Mouse (Mus musculus): ENCODE measurements around the gene Uqcc2. TPM values are rescaled to one million over a fixed set of nuclear protein-coding genes. Genes with fewer than 3 reads are reported as not detected.

The Uqcc2 gene
- polyA plus RNA-seq, 1 experiment from 2014 or later, result 353 TPM

- no peak overlapping the region for H3K27ac ChIP-seq (ENCODE audit: low read depth)
- H3K9ac ChIP-seq (ENCODE audit: low read length), result no peak overlapping the region
- no peak overlapping the region for H3K4me2 ChIP-seq (ENCODE audit: low read length)
- peaks cover 29% of the 10 kb centered on the region for H3K4me1 ChIP-seq (replicated peaks; ENCODE audit: control insufficient read depth, insufficient read depth, low read length)
- 32% methylated on average over 12 of the region's 12 CpGs for WGBS
- H3K27me3 ChIP-seq (replicated peaks; ENCODE audit: control insufficient read depth, insufficient read depth, low read length), result no peaks in the 10 kb centered on the region
- DNase-seq (ENCODE audit: low spot score), result peak; percentile 90
- ATAC-seq (replicated peaks; ENCODE audit: low FRiP score, low TSS enrichment, low read depth), result peak; percentile 40; the same call in 1 of the 2 replicates
- H3K4me3 ChIP-seq (ENCODE audit: low read depth, low read length), result no peak overlapping the region
- no peaks in the 10 kb centered on the region for H3K9me3 ChIP-seq (ENCODE audit: control insufficient read depth, low read length)
- H3K36me3 ChIP-seq (ENCODE audit: control insufficient read depth, insufficient read depth, low read length), result peaks cover 47% of the 10 kb centered on the region
Measured at GRCm38 (mm10) chr17:27125185-27125584, 8.5 kb downstream of the Uqcc2 start.

GRCm38 (mm10) chr17:27123813-27124375 lies 9.8 kb downstream of the Uqcc2 start:
- DNase-seq (ENCODE audit: low spot score), result no peak
- no peak overlapping the region for H3K27ac ChIP-seq (ENCODE audit: low read depth)
- no peaks in the 10 kb centered on the region for H3K9me3 ChIP-seq (ENCODE audit: control insufficient read depth, low read length)
- no peak overlapping the region for H3K4me2 ChIP-seq (ENCODE audit: low read length)
- ATAC-seq (replicated peaks; ENCODE audit: low FRiP score, low TSS enrichment, low read depth), result no peak
- H3K4me1 ChIP-seq (replicated peaks; ENCODE audit: control insufficient read depth, insufficient read depth, low read length), result peaks cover 31% of the 10 kb centered on the region
- WGBS, result 91% methylated on average over 7 of the region's 7 CpGs
- H3K27me3 ChIP-seq (replicated peaks; ENCODE audit: control insufficient read depth, insufficient read depth, low read length), result no peaks in the 10 kb centered on the region
- peaks cover 51% of the 10 kb centered on the region for H3K36me3 ChIP-seq (ENCODE audit: control insufficient read depth, insufficient read depth, low read length)
- no peak overlapping the region for H3K4me3 ChIP-seq (ENCODE audit: low read depth, low read length)
- H3K9ac ChIP-seq (ENCODE audit: low read length), result no peak overlapping the region

GRCm38 (mm10) chr17:27123103-27123502 lies 10.6 kb downstream of the Uqcc2 start:
- no peak overlapping the region for H3K9ac ChIP-seq (ENCODE audit: low read length)
- peaks cover 51% of the 10 kb centered on the region for H3K36me3 ChIP-seq (ENCODE audit: control insufficient read depth, insufficient read depth, low read length)
- H3K27me3 ChIP-seq (replicated peaks; ENCODE audit: control insufficient read depth, insufficient read depth, low read length), result no peaks in the 10 kb centered on the region
- no peak for DNase-seq (ENCODE audit: low spot score)
- no peak overlapping the region for H3K4me2 ChIP-seq (ENCODE audit: low read length)
- WGBS, result 93% methylated on average over 2 of the region's 2 CpGs
- H3K4me3 ChIP-seq (ENCODE audit: low read depth, low read length), result no peak overlapping the region
- no peak for ATAC-seq (replicated peaks; ENCODE audit: low FRiP score, low TSS enrichment, low read depth)
- H3K27ac ChIP-seq (ENCODE audit: low read depth), result no peak overlapping the region
- no peaks in the 10 kb centered on the region for H3K9me3 ChIP-seq (ENCODE audit: control insufficient read depth, low read length)
- H3K4me1 ChIP-seq (replicated peaks; ENCODE audit: control insufficient read depth, insufficient read depth, low read length), result peaks cover 31% of the 10 kb centered on the region

- DNase-seq (ENCODE audit: low spot score) (no peak), ATAC-seq (replicated peaks; ENCODE audit: low FRiP score, low TSS enrichment, low read depth) (no peak)
- Histone ChIP-seq H3K27ac (ENCODE audit: low read depth) (no peak overlapping the region), H3K36me3 (ENCODE audit: control insufficient read depth, insufficient read depth, low read length) (peaks cover 51% of the 10 kb centered on the region), H3K4me3 (ENCODE audit: low read depth, low read length) (no peak overlapping the region), H3K9ac (ENCODE audit: low read length) (no peak overlapping the region), H3K27me3 (replicated peaks; ENCODE audit: control insufficient read depth, insufficient read depth, low read length) (no peaks in the 10 kb centered on the region), H3K4me1 (replicated peaks; ENCODE audit: control insufficient read depth, insufficient read depth, low read length) (peaks cover 31% of the 10 kb centered on the region), H3K4me2 (ENCODE audit: low read length) (no peak overlapping the region), H3K9me3 (ENCODE audit: control insufficient read depth, low read length) (no peaks in the 10 kb centered on the region)
- WGBS, result 64% methylated on average over 11 of the region's 11 CpGs
Measured at GRCm38 (mm10) chr17:27122701-27123100, 11.0 kb downstream of the Uqcc2 start.

GRCm38 (mm10) chr17:27121781-27122180 lies 11.9 kb downstream of the Uqcc2 start:
- H3K27ac ChIP-seq (ENCODE audit: low read depth), result no peak overlapping the region
- no peak overlapping the region for H3K4me2 ChIP-seq (ENCODE audit: low read length)
- DNase-seq (ENCODE audit: low spot score) (no peak), ATAC-seq (replicated peaks; ENCODE audit: low FRiP score, low TSS enrichment, low read depth) (0 out of 2 replicates have a peak, but pooled peaks have one; percentile 48)
- no peak overlapping the region for H3K4me3 ChIP-seq (ENCODE audit: low read depth, low read length)
- WGBS, result 75% methylated on average over 7 of the region's 7 CpGs
- H3K9ac ChIP-seq (ENCODE audit: low read length), result no peak overlapping the region
- H3K4me1 ChIP-seq (replicated peaks; ENCODE audit: control insufficient read depth, insufficient read depth, low read length), result peaks cover 26% of the 10 kb centered on the region
- H3K36me3 ChIP-seq (ENCODE audit: control insufficient read depth, insufficient read depth, low read length), result peaks cover 49% of the 10 kb centered on the region
- no peaks in the 10 kb centered on the region for H3K9me3 ChIP-seq (ENCODE audit: control insufficient read depth, low read length)
- H3K27me3 ChIP-seq (replicated peaks; ENCODE audit: control insufficient read depth, insufficient read depth, low read length), result no peaks in the 10 kb centered on the region

- H3K9me3 ChIP-seq (ENCODE audit: control insufficient read depth, low read length), result no peaks in the 10 kb centered on the region
- H3K36me3 ChIP-seq (ENCODE audit: control insufficient read depth, insufficient read depth, low read length), result peaks cover 49% of the 10 kb centered on the region
- WGBS, result 44% methylated on average over 14 of the region's 14 CpGs
Measured at GRCm38 (mm10) chr17:27121266-27121665, 12.4 kb downstream of the Uqcc2 start.

GRCm38 (mm10) chr17:27120561-27121024 lies 13.1 kb downstream of the Uqcc2 start:
- H3K27me3 ChIP-seq (replicated peaks; ENCODE audit: control insufficient read depth, insufficient read depth, low read length), result no peaks in the 10 kb centered on the region
- H3K4me2 ChIP-seq (ENCODE audit: low read length), result no peak overlapping the region
- WGBS, result 18% methylated on average over 18 of the region's 18 CpGs
- DNase-seq (ENCODE audit: low spot score), result peak; percentile 86
- H3K4me1 ChIP-seq (replicated peaks; ENCODE audit: control insufficient read depth, insufficient read depth, low read length), result peaks cover 21% of the 10 kb centered on the region
- H3K9me3 ChIP-seq (ENCODE audit: control insufficient read depth, low read length), result no peaks in the 10 kb centered on the region
- no peak for ATAC-seq (replicated peaks; ENCODE audit: low FRiP score, low TSS enrichment, low read depth)
- no peak overlapping the region for H3K4me3 ChIP-seq (ENCODE audit: low read depth, low read length)
- no peak overlapping the region for H3K27ac ChIP-seq (ENCODE audit: low read depth)
- no peak overlapping the region for H3K9ac ChIP-seq (ENCODE audit: low read length)
- H3K36me3 ChIP-seq (ENCODE audit: control insufficient read depth, insufficient read depth, low read length), result peaks cover 45% of the 10 kb centered on the region

More at GRCm38 (mm10) chr17:27121266-27121665, 12.4 kb downstream of the Uqcc2 start:
- Histone ChIP-seq H3K9ac (ENCODE audit: low read length) (no peak overlapping the region), H3K4me1 (replicated peaks; ENCODE audit: control insufficient read depth, insufficient read depth, low read length) (peaks cover 21% of the 10 kb centered on the region), H3K27ac (ENCODE audit: low read depth) (0 out of 2 replicates have a peak overlapping the region, but pooled peaks have one; percentile 22), H3K4me2 (ENCODE audit: low read length) (no peak overlapping the region), H3K4me3 (ENCODE audit: low read depth, low read length) (no peak overlapping the region), H3K27me3 (replicated peaks; ENCODE audit: control insufficient read depth, insufficient read depth, low read length) (no peaks in the 10 kb centered on the region)
- DNase-seq (ENCODE audit: low spot score) (no peak), ATAC-seq (replicated peaks; ENCODE audit: low FRiP score, low TSS enrichment, low read depth) (no peak)

- no peak overlapping the region for H3K27ac ChIP-seq (ENCODE audit: low read depth)
- ATAC-seq (replicated peaks; ENCODE audit: low FRiP score, low TSS enrichment, low read depth) (no peak), DNase-seq (ENCODE audit: low spot score) (no peak)
- no peaks in the 10 kb centered on the region for H3K27me3 ChIP-seq (replicated peaks; ENCODE audit: control insufficient read depth, insufficient read depth, low read length)
- WGBS, result 66% methylated on average over 8 of the region's 8 CpGs
- H3K9ac ChIP-seq (ENCODE audit: low read length), result no peak overlapping the region
- peaks cover 21% of the 10 kb centered on the region for H3K4me1 ChIP-seq (replicated peaks; ENCODE audit: control insufficient read depth, insufficient read depth, low read length)
- no peak overlapping the region for H3K4me2 ChIP-seq (ENCODE audit: low read length)
- H3K36me3 ChIP-seq (ENCODE audit: control insufficient read depth, insufficient read depth, low read length), result peaks cover 40% of the 10 kb centered on the region
- H3K4me3 ChIP-seq (ENCODE audit: low read depth, low read length), result no peak overlapping the region
- no peaks in the 10 kb centered on the region for H3K9me3 ChIP-seq (ENCODE audit: control insufficient read depth, low read length)
Measured at GRCm38 (mm10) chr17:27119954-27120353, 13.8 kb downstream of the Uqcc2 start.

- peaks cover 21% of the 10 kb centered on the region for H3K4me1 ChIP-seq (replicated peaks; ENCODE audit: control insufficient read depth, insufficient read depth, low read length)
- no peak overlapping the region for H3K4me2 ChIP-seq (ENCODE audit: low read length)
- peaks cover 38% of the 10 kb centered on the region for H3K36me3 ChIP-seq (ENCODE audit: control insufficient read depth, insufficient read depth, low read length)
- H3K9me3 ChIP-seq (ENCODE audit: control insufficient read depth, low read length), result no peaks in the 10 kb centered on the region
- H3K27ac ChIP-seq (ENCODE audit: low read depth), result no peak overlapping the region
- WGBS, result 70% methylated on average over 4 of the region's 4 CpGs
- H3K4me3 ChIP-seq (ENCODE audit: low read depth, low read length), result no peak overlapping the region
- no peak overlapping the region for H3K9ac ChIP-seq (ENCODE audit: low read length)
- H3K27me3 ChIP-seq (replicated peaks; ENCODE audit: control insufficient read depth, insufficient read depth, low read length), result no peaks in the 10 kb centered on the region
- DNase-seq (ENCODE audit: low spot score) (no peak), ATAC-seq (replicated peaks; ENCODE audit: low FRiP score, low TSS enrichment, low read depth) (no peak)
Measured at GRCm38 (mm10) chr17:27119540-27119895, 14.2 kb downstream of the Uqcc2 start.
